ENCODE assay signal across 26 mouse cellular contexts in genomic region chr6:73308685-73309520, GRCm38 (mm10).
DNase-seq lines count a peak whose midpoint lies in the region; ATAC-seq and TF ChIP-seq lines count a peak whose summit lies in the region.
"Had no signal": no experiment of that assay in that cellular context is flagged by ENCODE, and none has a peak within 500 bp of the region (broad histone marks: within the 10 kb centered on the region; RNA-seq: fewer than 3 reads in every experiment).

No protein-coding gene starts in this region.

- H3K9me3 ChIP-seq in lung, embryonic 14.5 days (ENCODE audit: low read depth, low read length): no peaks in the 10 kb centered on the region
- no peaks in the 10 kb centered on the region for H3K9me3 ChIP-seq in midbrain, embryonic 15.5 days
- no peaks in the 10 kb centered on the region for H3K9me3 ChIP-seq in midbrain, embryonic 14.5 days (ENCODE audit: control insufficient read depth, low read length)
- H3K9me3 ChIP-seq: forebrain, embryonic 13.5 days; heart, embryonic 10.5 days; heart, embryonic 15.5 days; intestine, embryonic 15.5 days; limb, embryonic 12.5 days; liver, embryonic 15.5 days; stomach, embryonic 15.5 days had no signal

- no peak overlapping the region for H3K27ac ChIP-seq in lung, embryonic 14.5 days (ENCODE audit: low read depth)
- H3K27ac ChIP-seq in midbrain, embryonic 15.5 days: no peak overlapping the region
- no peak overlapping the region for H3K27ac ChIP-seq in midbrain, embryonic 14.5 days (replicated peaks; ENCODE audit: low read depth, low read length)
- no peak overlapping the region for H3K27ac ChIP-seq in cerebellum, adult 2 months (ENCODE audit: insufficient read depth, low read length)
- H3K27ac ChIP-seq: forebrain, embryonic 13.5 days; heart, embryonic 10.5 days; heart, embryonic 15.5 days; hindbrain, embryonic 12.5 days; hindbrain, postnatal 0 days; intestine, embryonic 15.5 days; limb, embryonic 12.5 days; liver, embryonic 15.5 days; stomach, embryonic 15.5 days had no signal

- no peak overlapping the region for H3K4me3 ChIP-seq in lung, embryonic 14.5 days (ENCODE audit: low read depth, low read length)
- H3K4me3 ChIP-seq in midbrain, embryonic 15.5 days: no peak overlapping the region
- no peak overlapping the region for H3K4me3 ChIP-seq in midbrain, embryonic 14.5 days (replicated peaks; ENCODE audit: low read depth, low read length)
- H3K4me3 ChIP-seq in cerebellum, adult 2 months (replicated peaks; ENCODE audit: insufficient read depth, low read depth, low read length): no peak overlapping the region
- H3K4me3 ChIP-seq: forebrain, embryonic 13.5 days; heart, embryonic 10.5 days; heart, embryonic 15.5 days; hindbrain, embryonic 12.5 days; intestine, embryonic 15.5 days; limb, embryonic 12.5 days; liver, embryonic 15.5 days; stomach, embryonic 15.5 days had no signal

- DNase-seq in lung, embryonic 14.5 days: peak; percentile 64
- no peak for DNase-seq in lung, postnatal 4 days
- no peak for DNase-seq in midbrain, embryonic 14.5 days
- peak; percentile 68 for DNase-seq in layer of hippocampus, adult 9-11 months
- no peak for DNase-seq in cerebellum, adult 2 months
- DNase-seq: adrenal gland, adult 8-10 months; B cell, adult 2 months; cerebellum, adult 8-10 months; cerebellum, postnatal 25 days; gastrocnemius, postnatal 25 days; heart, adult 11 months; heart, postnatal 36 days; kidney, adult 2 months; kidney, postnatal 36 days; right cerebral cortex, postnatal 25 days had no signal

- TF ChIP-seq POLR2A in cerebellum, adult 2 months (IDR thresholded peaks at IDR 0.05; ENCODE audit: borderline replicate concordance, insufficient read depth, low read length): no peak

- peak; percentile 44; the same call in 1 of the 2 replicates for ATAC-seq in lung, embryonic 14.5 days (ENCODE audit: insufficient read depth)
- ATAC-seq in midbrain, embryonic 15.5 days (replicated peaks): 0 out of 2 replicates have a peak, but pooled peaks have one; percentile 42
- ATAC-seq in midbrain, embryonic 14.5 days (ENCODE audit: low FRiP score, low TSS enrichment): no peak
- ATAC-seq: forebrain, embryonic 13.5 days; intestine, embryonic 15.5 days; midbrain, embryonic 16.5 days had no signal

- H3K4me1 ChIP-seq in lung, embryonic 14.5 days (ENCODE audit: insufficient read depth): no peaks in the 10 kb centered on the region
- no peaks in the 10 kb centered on the region for H3K4me1 ChIP-seq in midbrain, embryonic 15.5 days
- H3K4me1 ChIP-seq in midbrain, embryonic 14.5 days (ENCODE audit: control insufficient read depth, insufficient read depth, low read length): no peaks in the 10 kb centered on the region
- no peaks in the 10 kb centered on the region for H3K4me1 ChIP-seq in cerebellum, adult 2 months (ENCODE audit: control insufficient read depth, insufficient read depth, low read length)
- H3K4me1 ChIP-seq: forebrain, embryonic 13.5 days; heart, embryonic 10.5 days; heart, embryonic 15.5 days; hindbrain, embryonic 12.5 days; intestine, embryonic 15.5 days; liver, embryonic 15.5 days; stomach, embryonic 15.5 days had no signal

- no peak overlapping the region for H3K4me2 ChIP-seq in lung, embryonic 14.5 days
- H3K4me2 ChIP-seq in midbrain, embryonic 15.5 days: no peak overlapping the region
- no peak overlapping the region for H3K4me2 ChIP-seq in midbrain, embryonic 14.5 days (ENCODE audit: low read length)
- H3K4me2 ChIP-seq: forebrain, embryonic 13.5 days; heart, embryonic 15.5 days; hindbrain, embryonic 12.5 days; intestine, embryonic 15.5 days; limb, embryonic 12.5 days; liver, embryonic 15.5 days; stomach, embryonic 15.5 days had no signal

- TF ChIP-seq CTCF in lung, embryonic 14.5 days (IDR thresholded peaks at IDR 0.05; ENCODE audit: low read depth): no peak
- no peak for TF ChIP-seq CTCF in cerebellum, adult 2 months (IDR thresholded peaks at IDR 0.05; ENCODE audit: borderline replicate concordance, insufficient read depth, low read depth, low read length)

- no peaks in the 10 kb centered on the region for H3K27me3 ChIP-seq in lung, embryonic 14.5 days (ENCODE audit: insufficient read depth, low read length)
- H3K27me3 ChIP-seq in midbrain, embryonic 15.5 days (replicated peaks): peaks cover 8% of the 10 kb centered on the region
- peaks cover 8% of the 10 kb centered on the region; the same call in 1 of the 2 replicates for H3K27me3 ChIP-seq in midbrain, embryonic 14.5 days (ENCODE audit: control insufficient read depth, insufficient read depth, low read length)
- no peaks in the 10 kb centered on the region for H3K27me3 ChIP-seq in cerebellum, adult 2 months (ENCODE audit: control insufficient read depth, insufficient read depth, low read length)
- H3K27me3 ChIP-seq: heart, embryonic 15.5 days; hindbrain, embryonic 12.5 days; intestine, embryonic 15.5 days; limb, embryonic 12.5 days; liver, embryonic 15.5 days; stomach, embryonic 15.5 days had no signal

- H3K36me3 ChIP-seq in lung, embryonic 14.5 days (ENCODE audit: insufficient read depth): no peaks in the 10 kb centered on the region
- H3K36me3 ChIP-seq in midbrain, embryonic 15.5 days (replicated peaks): no peaks in the 10 kb centered on the region
- H3K36me3 ChIP-seq in midbrain, embryonic 14.5 days (ENCODE audit: control insufficient read depth, insufficient read depth, low read length): no peaks in the 10 kb centered on the region
- H3K36me3 ChIP-seq: heart, embryonic 10.5 days; heart, embryonic 15.5 days; hindbrain, embryonic 12.5 days; intestine, embryonic 15.5 days; limb, embryonic 12.5 days; liver, embryonic 15.5 days; stomach, embryonic 15.5 days had no signal

- WGBS in lung, embryonic 14.5 days: 55% methylated on average over 10 of the region's 10 CpGs
- 74% methylated on average over 10 of the region's 10 CpGs for WGBS in midbrain, embryonic 15.5 days
- 80% methylated on average over 10 of the region's 10 CpGs for WGBS in midbrain, embryonic 14.5 days
- WGBS in cerebellum, adult 2 months: 81% methylated on average over 10 of the region's 10 CpGs

- no peak overlapping the region for H3K9ac ChIP-seq in lung, embryonic 14.5 days
- no peak overlapping the region for H3K9ac ChIP-seq in midbrain, embryonic 15.5 days
- H3K9ac ChIP-seq in midbrain, embryonic 14.5 days (replicated peaks; ENCODE audit: low read length): no peak overlapping the region
- H3K9ac ChIP-seq: forebrain, embryonic 13.5 days; heart, embryonic 15.5 days; hindbrain, embryonic 12.5 days; intestine, embryonic 15.5 days; limb, embryonic 12.5 days; liver, embryonic 15.5 days; stomach, embryonic 15.5 days had no signal

Comparison
In these comparisons a context has a peak if more than half of its experiments do, and no peak if none do; other contexts are left out.
1. DNase-seq: peak in lung, embryonic 14.5 days (single experiment) and layer of hippocampus, adult 9-11 months (single experiment); none in lung, postnatal 4 days (0 of 2), midbrain, embryonic 14.5 days (single experiment) and cerebellum, adult 2 months (0 of 2).